Mouse (Mus musculus): ENCODE measurements at regions not wholly inside any gene's neighbourhood (a gene's known extent, or its start where the extent isn't known, plus 50 kb on each side); places are given as distances from the start of the nearest gene placed in this dataset.

DNA sequence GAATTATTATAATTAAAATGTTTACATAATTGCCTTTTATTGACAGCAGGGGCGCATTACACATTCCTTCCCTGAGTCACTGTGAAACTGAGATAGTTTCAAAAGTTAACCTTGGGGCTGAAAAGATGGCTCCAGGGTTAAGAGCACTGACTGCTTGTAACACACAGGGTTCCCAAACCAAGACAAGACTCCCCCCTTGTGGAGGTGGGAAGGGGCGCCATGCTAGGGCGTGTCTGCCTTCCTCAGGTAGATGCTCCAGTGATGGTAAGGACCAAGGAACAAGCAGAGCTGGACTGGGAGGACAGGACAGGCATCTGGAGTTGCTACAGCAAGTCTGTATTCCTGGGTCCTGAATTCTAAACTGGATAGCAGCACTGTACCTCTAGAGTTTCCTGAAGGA, 351.9 kb downstream of the Tbc1d22a start:
- DNase-seq (ENCODE audit: low spot score) (no peak), ATAC-seq (ENCODE audit: extremely low read depth, insufficient number of reproducible peaks, low FRiP score, poor library complexity, severe bottlenecking) (no peak)
- Histone ChIP-seq H3K4me1 (ENCODE audit: insufficient read depth, low read depth, low read length) (no peaks in the 10 kb centered on the region), H3K9me3 (replicated peaks) (peaks cover 68% of the 10 kb centered on the region), H3K27me3 (ENCODE audit: insufficient read depth, low read length) (no peaks in the 10 kb centered on the region), H3K36me3 (replicated peaks) (no peaks in the 10 kb centered on the region), H3K4me3 (ENCODE audit: low read depth, low read length) (no peak overlapping the region)
- TF ChIP-seq GATA2 (IDR thresholded peaks at IDR 0.05; ENCODE audit: borderline replicate concordance, low read depth, low read length), result no peak
- no peak for TF ChIP-seq GATA1 (IDR thresholded peaks at IDR 0.05; ENCODE audit: borderline replicate concordance, low read length)
- no peak for TF ChIP-seq TAL1 (conservative IDR thresholded peaks at IDR 0.05; ENCODE audit: low read depth, low read length)
- no peak for TF ChIP-seq CTCF (IDR thresholded peaks at IDR 0.05; ENCODE audit: low read depth, low read length)
- no peak for TF ChIP-seq POLR2AphosphoS5 (IDR thresholded peaks at IDR 0.05; ENCODE audit: insufficient replicate concordance, low read depth, low read length)

DNA sequence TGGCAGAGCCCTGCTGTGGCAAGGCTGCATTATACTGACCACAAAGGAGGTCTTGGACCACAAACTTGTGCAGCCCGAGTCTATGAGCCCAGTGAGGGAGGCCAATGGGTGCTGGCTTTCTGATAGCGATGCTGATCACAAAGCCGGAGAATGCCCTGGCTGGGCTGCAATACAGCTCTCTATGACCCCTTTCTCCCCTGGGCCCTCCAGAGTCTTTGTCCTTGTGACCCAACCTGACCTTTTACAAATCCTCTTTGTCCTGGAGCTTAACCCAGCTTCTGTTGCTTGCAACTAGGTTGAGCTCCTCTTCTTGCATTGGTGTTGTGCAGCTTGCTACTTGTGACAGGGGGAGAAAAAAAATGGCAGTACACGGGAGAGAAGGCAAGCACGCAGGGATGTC, 360.1 kb downstream of the Tbc1d22a start:
- H3K4me1 ChIP-seq (ENCODE audit: insufficient read depth, low read depth, low read length), result no peaks in the 10 kb centered on the region
- no peak overlapping the region for H3K4me3 ChIP-seq (ENCODE audit: low read depth, low read length)
- no peaks in the 10 kb centered on the region for H3K36me3 ChIP-seq (replicated peaks)
- TF ChIP-seq POLR2AphosphoS5 (IDR thresholded peaks at IDR 0.05; ENCODE audit: insufficient replicate concordance, low read depth, low read length) (no peak), GATA2 (IDR thresholded peaks at IDR 0.05; ENCODE audit: borderline replicate concordance, low read depth, low read length) (no peak)
- ATAC-seq (ENCODE audit: extremely low read depth, insufficient number of reproducible peaks, low FRiP score, poor library complexity, severe bottlenecking), result no peak
- DNase-seq (ENCODE audit: low spot score), result no peak
- H3K27me3 ChIP-seq (ENCODE audit: insufficient read depth, low read length), result no peaks in the 10 kb centered on the region
- peaks cover 84% of the 10 kb centered on the region for H3K9me3 ChIP-seq (replicated peaks)

DNA sequence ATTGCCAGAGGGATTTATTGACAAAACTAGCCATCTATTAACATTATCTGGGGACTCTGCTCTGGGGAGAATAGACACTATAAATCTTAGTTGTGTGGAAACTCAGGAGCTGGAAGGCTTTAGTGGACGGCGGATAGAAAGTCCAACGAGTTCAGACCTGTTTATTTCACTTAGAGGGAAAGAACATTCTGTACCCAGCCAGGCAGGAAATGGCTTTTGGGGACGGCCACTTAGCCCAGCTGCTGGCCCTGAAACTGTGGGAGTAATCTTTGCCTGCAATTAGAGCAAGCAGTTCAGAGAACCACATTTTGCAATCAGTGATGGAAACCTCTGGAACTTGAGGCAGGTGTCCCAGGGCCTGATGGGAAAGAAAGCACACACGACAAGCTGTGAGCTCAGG, 362.4 kb downstream of the Tbc1d22a start:
- no peaks in the 10 kb centered on the region for H3K27me3 ChIP-seq (ENCODE audit: insufficient read depth, low read length)
- H3K4me3 ChIP-seq (ENCODE audit: low read depth, low read length), result no peak overlapping the region

DNA sequence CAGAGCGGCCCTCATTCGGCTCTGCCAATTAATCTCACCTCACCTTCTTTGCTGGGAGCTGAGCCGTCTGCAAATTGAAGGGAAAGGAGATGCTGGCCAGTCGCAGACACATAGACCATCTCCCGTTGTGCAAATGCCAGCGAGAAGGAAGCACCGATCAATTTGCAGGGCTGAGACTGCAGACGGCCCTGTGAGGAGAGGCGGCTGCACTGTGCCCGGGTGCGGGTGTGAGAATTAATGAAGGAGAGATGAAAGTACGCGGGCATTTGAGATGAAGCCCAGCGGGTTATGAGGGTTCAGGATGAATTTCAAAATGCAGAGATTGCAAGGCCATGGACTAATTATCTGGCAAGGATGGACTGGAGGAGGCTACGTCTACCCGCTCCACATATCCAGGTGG, 364.4 kb downstream of the Tbc1d22a start:
- no peak for ATAC-seq (ENCODE audit: extremely low read depth, insufficient number of reproducible peaks, low FRiP score, poor library complexity, severe bottlenecking)
- H3K4me1 ChIP-seq (ENCODE audit: insufficient read depth, low read depth, low read length), result no peaks in the 10 kb centered on the region
- no peak overlapping the region for H3K4me3 ChIP-seq (ENCODE audit: low read depth, low read length)
- peaks cover 77% of the 10 kb centered on the region for H3K9me3 ChIP-seq (replicated peaks)
- no peak for DNase-seq (ENCODE audit: low spot score)
- no peaks in the 10 kb centered on the region for H3K27me3 ChIP-seq (ENCODE audit: insufficient read depth, low read length)
- TF ChIP-seq GATA2 (IDR thresholded peaks at IDR 0.05; ENCODE audit: borderline replicate concordance, low read depth, low read length), result no peak
- TF ChIP-seq TAL1 (conservative IDR thresholded peaks at IDR 0.05; ENCODE audit: low read depth, low read length), result no peak
- no peak for TF ChIP-seq POLR2AphosphoS5 (IDR thresholded peaks at IDR 0.05; ENCODE audit: insufficient replicate concordance, low read depth, low read length)
- no peak for TF ChIP-seq GATA1 (IDR thresholded peaks at IDR 0.05; ENCODE audit: borderline replicate concordance, low read length)
- TF ChIP-seq CTCF (IDR thresholded peaks at IDR 0.05; ENCODE audit: low read depth, low read length), result no peak
- H3K36me3 ChIP-seq (replicated peaks), result no peaks in the 10 kb centered on the region

More for the DNA sequence above, 362.4 kb downstream of the Tbc1d22a start:
- peaks cover 80% of the 10 kb centered on the region for H3K9me3 ChIP-seq (replicated peaks)
- DNase-seq (ENCODE audit: low spot score) (no peak), ATAC-seq (ENCODE audit: extremely low read depth, insufficient number of reproducible peaks, low FRiP score, poor library complexity, severe bottlenecking) (no peak)
- TF ChIP-seq TAL1 (conservative IDR thresholded peaks at IDR 0.05; ENCODE audit: low read depth, low read length) (no peak), GATA1 (IDR thresholded peaks at IDR 0.05; ENCODE audit: borderline replicate concordance, low read length) (no peak), POLR2AphosphoS5 (IDR thresholded peaks at IDR 0.05; ENCODE audit: insufficient replicate concordance, low read depth, low read length) (no peak), GATA2 (IDR thresholded peaks at IDR 0.05; ENCODE audit: borderline replicate concordance, low read depth, low read length) (no peak), CTCF (IDR thresholded peaks at IDR 0.05; ENCODE audit: low read depth, low read length) (no peak)
- H3K4me1 ChIP-seq (ENCODE audit: insufficient read depth, low read depth, low read length), result no peaks in the 10 kb centered on the region
- H3K36me3 ChIP-seq (replicated peaks), result no peaks in the 10 kb centered on the region

DNA sequence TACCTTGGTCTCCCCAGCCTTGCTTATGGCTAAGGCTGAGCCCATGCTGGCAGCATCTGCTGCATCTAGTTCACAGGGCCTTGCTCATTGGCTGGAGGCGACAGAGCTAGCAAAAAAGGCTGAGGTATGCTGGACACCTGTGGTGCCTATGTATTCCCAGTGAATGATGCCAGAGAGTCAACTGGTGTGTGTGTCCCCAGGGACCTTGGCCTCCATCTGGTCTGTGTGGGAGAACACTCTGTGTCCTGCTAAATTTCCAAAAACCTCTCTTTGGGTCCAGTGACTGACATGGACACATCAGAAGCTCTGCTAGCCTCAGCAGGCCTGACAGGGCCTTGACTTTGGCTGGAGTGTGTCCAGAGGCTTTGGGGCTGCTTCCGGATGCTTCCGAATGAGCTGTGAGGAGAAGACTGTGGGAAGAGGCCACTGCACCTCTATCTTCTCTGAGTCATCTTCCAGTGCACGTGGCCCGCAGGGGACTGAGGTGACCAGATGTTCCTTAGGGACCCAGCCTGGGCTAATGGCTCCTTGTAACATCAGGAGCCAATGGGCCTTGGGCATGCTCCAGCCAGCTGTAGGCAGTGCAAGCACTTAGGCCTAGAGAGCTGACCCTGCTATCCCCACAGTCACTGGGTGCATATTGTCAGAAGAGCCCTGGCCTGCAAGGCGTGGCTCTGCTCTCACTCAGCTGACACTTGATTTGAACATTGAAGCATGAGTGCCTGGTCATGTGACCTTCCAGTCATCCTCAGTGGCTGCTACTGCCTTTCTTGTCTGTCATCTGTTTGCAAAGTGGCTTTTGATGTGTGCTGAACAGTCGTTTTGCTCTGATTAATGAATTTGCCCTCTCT, 368.2 kb downstream of the Tbc1d22a start:
- no peak for ATAC-seq (ENCODE audit: extremely low read depth, insufficient number of reproducible peaks, low FRiP score, poor library complexity, severe bottlenecking)
- Histone ChIP-seq H3K36me3 (replicated peaks) (no peaks in the 10 kb centered on the region), H3K4me1 (ENCODE audit: insufficient read depth, low read depth, low read length) (no peaks in the 10 kb centered on the region), H3K27me3 (ENCODE audit: insufficient read depth, low read length) (no peaks in the 10 kb centered on the region), H3K9me3 (replicated peaks) (peaks cover 69% of the 10 kb centered on the region), H3K4me3 (ENCODE audit: low read depth, low read length) (no peak overlapping the region)
- DNase-seq (ENCODE audit: low spot score), result no peak
- TF ChIP-seq GATA1 (IDR thresholded peaks at IDR 0.05; ENCODE audit: borderline replicate concordance, low read length) (no peak), GATA2 (IDR thresholded peaks at IDR 0.05; ENCODE audit: borderline replicate concordance, low read depth, low read length) (no peak), CTCF (IDR thresholded peaks at IDR 0.05; ENCODE audit: low read depth, low read length) (no peak), TAL1 (conservative IDR thresholded peaks at IDR 0.05; ENCODE audit: low read depth, low read length) (no peak)

DNA sequence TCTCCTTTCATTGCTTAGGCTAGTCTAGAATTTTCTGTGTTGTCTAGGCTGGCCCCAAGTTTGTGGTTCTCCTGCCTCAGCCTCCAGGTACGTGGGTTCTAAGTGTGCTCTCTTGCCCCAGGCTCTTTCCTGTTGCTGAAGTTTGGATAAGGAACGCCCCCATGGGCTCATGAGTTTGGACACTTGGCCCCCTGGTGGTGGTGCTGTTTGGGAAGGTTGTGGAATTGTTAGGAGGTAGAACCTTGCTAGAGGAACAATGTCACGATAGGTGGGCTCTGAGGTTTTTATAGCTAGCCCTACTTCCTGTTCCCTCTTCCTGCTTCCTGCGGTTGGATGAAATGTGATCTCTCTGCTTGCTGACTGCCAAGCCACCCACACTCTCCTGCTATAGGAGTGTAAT, 371.5 kb downstream of the Tbc1d22a start:
- ATAC-seq (ENCODE audit: extremely low read depth, insufficient number of reproducible peaks, low FRiP score, poor library complexity, severe bottlenecking), result no peak
- Histone ChIP-seq H3K36me3 (replicated peaks) (no peaks in the 10 kb centered on the region), H3K4me1 (ENCODE audit: insufficient read depth, low read depth, low read length) (no peaks in the 10 kb centered on the region), H3K27me3 (ENCODE audit: insufficient read depth, low read length) (no peaks in the 10 kb centered on the region), H3K4me3 (ENCODE audit: low read depth, low read length) (no peak overlapping the region), H3K9me3 (replicated peaks) (peaks cover 64% of the 10 kb centered on the region)
- no peak for DNase-seq (ENCODE audit: low spot score)
- TF ChIP-seq TAL1 (conservative IDR thresholded peaks at IDR 0.05; ENCODE audit: low read depth, low read length), result no peak
- no peak for TF ChIP-seq POLR2AphosphoS5 (IDR thresholded peaks at IDR 0.05; ENCODE audit: insufficient replicate concordance, low read depth, low read length)
- TF ChIP-seq CTCF (IDR thresholded peaks at IDR 0.05; ENCODE audit: low read depth, low read length), result no peak
- no peak for TF ChIP-seq GATA2 (IDR thresholded peaks at IDR 0.05; ENCODE audit: borderline replicate concordance, low read depth, low read length)
- no peak for TF ChIP-seq GATA1 (IDR thresholded peaks at IDR 0.05; ENCODE audit: borderline replicate concordance, low read length)
